Mouse (Mus musculus): ENCODE results near the gene Hivep3.

GRCm38 (mm10) chr4:120162586-120162985 lies 429.0 kb downstream of the Hivep3 start:
- no peak for TF ChIP-seq CTCF (IDR thresholded peaks at IDR 0.05; ENCODE audit: low read depth, low read length)
- no peak for TF ChIP-seq POLR2A (IDR thresholded peaks at IDR 0.05; ENCODE audit: extremely low read depth, insufficient read depth, low read length)
